Mouse (Mus musculus): Measurements from ENCODE around the gene Usp12. TPM values are rescaled to one million over a fixed set of nuclear protein-coding genes. Genes with fewer than 3 reads are reported as not detected.
A peak's percentile ranks its signal among the peaks of the same experiment; 100 is the strongest.

Usp12 gene
- polyA plus RNA-seq, 1 experiment: 16.7 TPM

DNA sequence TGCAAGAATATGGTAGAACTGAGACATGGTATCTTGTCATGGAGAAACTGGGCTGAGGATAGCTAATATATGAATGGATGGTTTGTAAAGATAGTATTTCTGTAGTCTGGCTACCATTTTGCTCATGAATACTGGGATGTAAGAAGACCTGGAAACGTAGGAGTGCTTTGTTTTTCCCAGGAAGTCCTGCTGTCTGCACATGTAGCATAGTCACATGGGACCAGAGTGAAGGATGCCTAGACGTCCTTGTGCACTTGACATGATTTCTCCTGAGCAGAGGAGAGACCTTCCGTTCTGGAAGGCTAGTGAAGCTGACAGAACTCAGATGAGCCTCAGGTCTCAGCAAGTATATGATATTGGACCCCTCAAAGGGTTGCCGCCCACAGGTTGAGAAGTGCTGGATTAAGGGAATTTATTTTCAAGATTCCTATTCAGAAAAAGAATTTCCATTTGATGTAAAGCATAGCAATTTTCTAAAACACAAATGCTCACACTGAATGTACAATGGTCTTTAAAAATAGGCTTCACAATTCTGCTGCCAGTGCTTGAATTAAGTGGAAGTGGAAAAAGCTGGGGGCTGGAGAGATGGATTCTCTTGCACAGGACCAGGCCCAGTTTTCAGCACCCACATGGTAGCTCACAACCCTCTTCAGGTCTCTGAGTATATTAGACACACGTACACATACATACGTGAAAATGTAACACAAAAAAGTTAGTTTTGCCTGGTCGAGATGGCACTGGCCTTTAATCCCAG is 43.3 kb upstream of the Usp12 start:
- Histone ChIP-seq H3K4me3 (ENCODE audit: low read depth, low read length) (no peak overlapping the region), H3K27ac (ENCODE audit: insufficient read depth, low read depth, low read length) (no peak overlapping the region), H3K36me3 (ENCODE audit: control insufficient read depth, insufficient read depth, low read length) (peaks cover 35% of the 10 kb centered on the region), H3K27me3 (ENCODE audit: control insufficient read depth, insufficient read depth, low read length) (no peaks in the 10 kb centered on the region), H3K4me1 (ENCODE audit: control insufficient read depth, insufficient read depth, insufficient read length, low read length) (peaks cover 3% of the 10 kb centered on the region; the same call in 1 of the 2 replicates)
- WGBS: 70% methylated on average over 7 of the region's 7 CpGs
- no peak for TF ChIP-seq CTCF (IDR thresholded peaks at IDR 0.05; ENCODE audit: extremely low read depth, insufficient read length, insufficient replicate concordance, low read depth, low read length)
- TF ChIP-seq POLR2A (IDR thresholded peaks at IDR 0.05; ENCODE audit: low read depth, low read length): no peak

DNA sequence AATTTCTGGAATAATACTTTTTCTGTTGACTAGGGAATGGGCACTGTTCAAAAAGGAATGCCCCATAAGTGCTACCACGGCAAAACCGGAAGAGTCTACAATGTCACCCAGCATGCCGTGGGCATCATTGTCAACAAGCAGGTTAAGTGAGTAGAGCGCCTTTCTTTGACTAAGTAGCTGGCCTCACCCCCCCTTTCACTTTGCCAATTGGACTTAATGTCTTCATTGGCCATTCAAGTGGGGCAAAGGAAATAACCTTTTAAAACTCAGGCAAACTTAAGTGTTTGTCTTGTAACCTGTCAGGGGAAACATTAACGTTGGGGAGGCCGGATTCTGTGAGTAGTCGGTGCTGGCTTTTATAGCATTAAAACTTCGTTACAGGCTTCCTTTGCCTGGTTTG is 40.2 kb upstream of the Usp12 start:
- Histone ChIP-seq H3K36me3 (ENCODE audit: control insufficient read depth, insufficient read depth, low read length) (peaks cover 35% of the 10 kb centered on the region), H3K4me3 (ENCODE audit: low read depth, low read length) (no peak overlapping the region), H3K27me3 (ENCODE audit: control insufficient read depth, insufficient read depth, low read length) (no peaks in the 10 kb centered on the region), H3K4me1 (ENCODE audit: control insufficient read depth, insufficient read depth, insufficient read length, low read length) (peaks cover 3% of the 10 kb centered on the region; the same call in 1 of the 2 replicates), H3K27ac (ENCODE audit: insufficient read depth, low read depth, low read length) (no peak overlapping the region)
- 54% methylated on average over 8 of the region's 8 CpGs for WGBS
- TF ChIP-seq POLR2A (IDR thresholded peaks at IDR 0.05; ENCODE audit: low read depth, low read length) (no peak), CTCF (IDR thresholded peaks at IDR 0.05; ENCODE audit: extremely low read depth, insufficient read length, insufficient replicate concordance, low read depth, low read length) (no peak)

DNA sequence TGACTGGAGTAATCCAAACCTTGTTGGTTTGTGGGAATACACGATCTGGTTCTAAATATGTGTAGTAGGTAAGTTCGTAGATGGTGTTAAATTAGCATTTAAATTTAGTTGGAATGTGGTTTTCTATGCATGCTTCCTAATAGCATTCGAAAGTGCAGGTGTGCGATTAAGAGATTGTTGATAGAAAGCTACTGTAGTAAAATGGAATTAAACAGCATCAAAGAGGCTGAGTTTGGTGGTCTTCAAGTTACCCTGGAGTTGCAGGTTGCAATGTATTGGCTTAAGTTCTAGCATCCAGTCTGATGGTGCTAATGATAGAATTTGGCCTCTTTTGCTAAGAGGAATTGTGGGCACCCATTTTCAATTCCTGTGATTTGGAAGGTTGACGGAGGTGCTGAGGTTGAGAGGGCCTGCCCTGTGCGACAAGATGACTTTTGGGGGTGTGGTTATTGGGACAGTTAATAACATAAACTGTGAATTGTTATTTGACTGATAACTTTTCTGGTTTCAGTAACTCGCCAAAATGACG is 38.9 kb upstream of the Usp12 start:
- Histone ChIP-seq H3K36me3 (ENCODE audit: control insufficient read depth, insufficient read depth, low read length) (peaks cover 32% of the 10 kb centered on the region), H3K27ac (ENCODE audit: insufficient read depth, low read depth, low read length) (peak overlapping the region; percentile 71; the same call in 1 of the 2 replicates), H3K27me3 (ENCODE audit: control insufficient read depth, insufficient read depth, low read length) (no peaks in the 10 kb centered on the region), H3K4me3 (ENCODE audit: low read depth, low read length) (peak overlapping the region; percentile 72), H3K4me1 (ENCODE audit: control insufficient read depth, insufficient read depth, insufficient read length, low read length) (peaks cover 3% of the 10 kb centered on the region; the same call in 1 of the 2 replicates)
- WGBS: 7% methylated on average over 8 of the region's 8 CpGs
- TF ChIP-seq CTCF (IDR thresholded peaks at IDR 0.05; ENCODE audit: extremely low read depth, insufficient read length, insufficient replicate concordance, low read depth, low read length) (no peak), POLR2A (IDR thresholded peaks at IDR 0.05; ENCODE audit: low read depth, low read length) (no peak)

DNA sequence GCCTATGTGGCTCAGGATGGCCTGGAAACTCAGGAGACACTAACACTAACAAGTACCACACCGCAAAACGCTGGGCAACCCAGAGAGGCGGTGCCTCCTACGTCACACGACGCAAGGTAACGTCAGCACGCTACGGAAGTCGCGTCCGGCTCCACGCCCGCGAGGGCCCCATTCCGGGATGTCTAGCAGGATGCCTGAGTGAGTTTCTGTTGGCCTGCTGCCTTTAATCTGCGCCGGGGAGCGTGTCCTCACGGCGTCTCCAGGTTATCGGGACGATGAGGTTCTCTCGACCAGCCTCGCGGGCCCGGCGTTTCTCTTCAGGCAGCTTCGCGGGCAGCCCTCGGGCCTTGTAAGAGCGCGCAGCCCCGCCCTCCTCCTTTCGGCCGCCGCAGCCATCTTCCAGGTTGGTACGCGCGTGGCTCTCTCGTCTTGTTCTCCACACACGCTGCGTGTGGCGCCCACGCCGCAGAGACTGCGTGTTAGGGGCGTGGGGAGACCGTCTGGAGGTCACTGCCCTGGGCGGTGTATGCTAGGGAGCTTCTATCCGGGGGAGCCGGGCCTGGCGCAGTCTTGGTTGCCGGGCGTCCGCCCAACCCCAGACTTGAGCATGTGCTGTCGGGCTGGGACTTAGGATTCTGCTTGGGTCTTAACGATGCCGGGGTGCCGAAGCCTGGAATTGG is 38.1 kb upstream of the Usp12 start, which contains the start of gene Rpl21:
Gene Rpl21 (plus strand): TSS at position 122 of the 680 bp plus-strand sequence.
- Histone ChIP-seq H3K36me3 (ENCODE audit: control insufficient read depth, insufficient read depth, low read length) (peaks cover 29% of the 10 kb centered on the region), H3K4me3 (ENCODE audit: low read depth, low read length) (peak within 1 kb of the TSS; percentile 72), H3K27ac (ENCODE audit: insufficient read depth, low read depth, low read length) (peak within 1 kb of the TSS; percentile 71), H3K4me1 (ENCODE audit: control insufficient read depth, insufficient read depth, insufficient read length, low read length) (peaks cover 3% of the 10 kb centered on the region; the same call in 1 of the 2 replicates), H3K27me3 (ENCODE audit: control insufficient read depth, insufficient read depth, low read length) (no peaks in the 10 kb centered on the region)
- WGBS: under 1% methylated on average over 60 of the region's 60 CpGs
- TF ChIP-seq POLR2A (IDR thresholded peaks at IDR 0.05; ENCODE audit: low read depth, low read length): peak; percentile 90
- no peak for TF ChIP-seq CTCF (IDR thresholded peaks at IDR 0.05; ENCODE audit: extremely low read depth, insufficient read length, insufficient replicate concordance, low read depth, low read length)

DNA sequence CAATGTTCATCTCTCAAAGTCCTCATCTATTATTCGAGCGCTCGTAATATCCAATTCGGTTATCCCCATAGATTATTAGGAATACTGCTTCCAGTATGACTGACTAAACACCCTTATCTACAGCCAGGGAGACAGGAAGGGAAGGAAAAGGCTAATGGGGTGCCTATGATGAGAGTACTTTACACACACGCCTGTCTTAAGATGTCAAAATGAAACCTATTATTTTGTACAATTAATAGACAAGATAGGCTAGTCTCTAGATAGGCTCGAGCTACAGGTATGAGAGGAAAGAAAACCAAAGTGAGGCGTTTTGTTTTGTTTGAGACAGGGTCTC is 37.6 kb upstream of the Usp12 start:
- peaks cover 3% of the 10 kb centered on the region; the same call in 1 of the 2 replicates for H3K4me1 ChIP-seq (ENCODE audit: control insufficient read depth, insufficient read depth, insufficient read length, low read length)
- peaks cover 27% of the 10 kb centered on the region for H3K36me3 ChIP-seq (ENCODE audit: control insufficient read depth, insufficient read depth, low read length)
- peak overlapping the region; percentile 71 for H3K27ac ChIP-seq (ENCODE audit: insufficient read depth, low read depth, low read length)
- peak overlapping the region; percentile 72 for H3K4me3 ChIP-seq (ENCODE audit: low read depth, low read length)
- TF ChIP-seq POLR2A (IDR thresholded peaks at IDR 0.05; ENCODE audit: low read depth, low read length) (no peak), CTCF (IDR thresholded peaks at IDR 0.05; ENCODE audit: extremely low read depth, insufficient read length, insufficient replicate concordance, low read depth, low read length) (no peak)
- 46% methylated on average over 7 of the region's 7 CpGs for WGBS
- no peaks in the 10 kb centered on the region for H3K27me3 ChIP-seq (ENCODE audit: control insufficient read depth, insufficient read depth, low read length)

DNA sequence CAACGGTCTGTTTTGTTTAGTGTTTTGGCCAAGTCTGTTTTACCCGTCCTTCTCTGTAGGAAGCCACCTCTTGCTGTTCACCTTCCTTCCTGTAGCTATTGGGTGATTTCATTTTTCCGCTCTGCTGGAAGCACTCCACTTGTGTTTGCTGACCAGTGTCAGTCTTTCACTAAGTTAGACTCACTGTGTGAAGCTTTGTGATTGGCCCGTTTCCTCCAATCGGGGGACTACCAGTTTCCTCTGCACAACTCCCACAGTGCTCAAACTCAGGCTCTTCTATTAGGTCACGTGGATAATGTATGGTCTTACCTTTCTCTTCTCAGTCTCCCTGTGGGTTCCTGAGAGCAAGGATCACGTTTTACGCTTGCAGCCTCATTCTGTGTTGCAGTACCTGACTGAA is 34.7 kb upstream of the Usp12 start:
- no peaks in the 10 kb centered on the region for H3K27me3 ChIP-seq (ENCODE audit: control insufficient read depth, insufficient read depth, low read length)
- peaks cover 1% of the 10 kb centered on the region; the same call in 1 of the 2 replicates for H3K36me3 ChIP-seq (ENCODE audit: control insufficient read depth, insufficient read depth, low read length)
- peaks cover 3% of the 10 kb centered on the region; the same call in 1 of the 2 replicates for H3K4me1 ChIP-seq (ENCODE audit: control insufficient read depth, insufficient read depth, insufficient read length, low read length)
- no peak for TF ChIP-seq CTCF (IDR thresholded peaks at IDR 0.05; ENCODE audit: extremely low read depth, insufficient read length, insufficient replicate concordance, low read depth, low read length)
- no peak for TF ChIP-seq POLR2A (IDR thresholded peaks at IDR 0.05; ENCODE audit: low read depth, low read length)
- H3K27ac ChIP-seq (ENCODE audit: insufficient read depth, low read depth, low read length): peak overlapping the region; percentile 25; the same call in 1 of the 2 replicates
- H3K4me3 ChIP-seq (ENCODE audit: low read depth, low read length): no peak overlapping the region
- WGBS: 61% methylated on average over 8 of the region's 8 CpGs

DNA sequence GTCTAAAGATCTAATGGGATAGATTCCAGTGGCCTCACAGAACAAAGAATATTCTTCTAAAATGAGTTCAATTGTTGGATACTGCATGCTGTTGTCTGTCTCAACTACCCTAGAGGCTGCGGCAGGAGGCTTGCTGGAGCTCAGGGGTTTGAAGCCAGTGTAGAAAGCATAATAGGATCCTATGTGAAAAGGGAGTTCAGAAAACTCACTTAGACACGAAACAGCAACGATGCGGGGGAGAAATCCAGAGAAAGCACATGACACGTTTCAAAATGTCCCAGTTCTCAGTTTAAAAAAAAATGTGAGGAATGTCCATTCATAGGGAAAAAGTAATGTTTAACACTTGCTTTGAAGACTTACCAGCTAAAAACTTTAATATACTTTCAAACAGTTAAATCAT is 28.2 kb upstream of the Usp12 start:
- TF ChIP-seq CTCF (IDR thresholded peaks at IDR 0.05; ENCODE audit: extremely low read depth, insufficient read length, insufficient replicate concordance, low read depth, low read length) (no peak), POLR2A (IDR thresholded peaks at IDR 0.05; ENCODE audit: low read depth, low read length) (no peak)
- WGBS: 91% methylated on average over 5 of the region's 5 CpGs
- no peaks in the 10 kb centered on the region for H3K36me3 ChIP-seq (ENCODE audit: control insufficient read depth, insufficient read depth, low read length)
- no peaks in the 10 kb centered on the region for H3K27me3 ChIP-seq (ENCODE audit: control insufficient read depth, insufficient read depth, low read length)
- H3K27ac ChIP-seq (ENCODE audit: insufficient read depth, low read depth, low read length): no peak overlapping the region
- H3K4me3 ChIP-seq (ENCODE audit: low read depth, low read length): no peak overlapping the region
- H3K4me1 ChIP-seq (ENCODE audit: control insufficient read depth, insufficient read depth, insufficient read length, low read length): peaks cover 5% of the 10 kb centered on the region
